Comparison of ENCODE assay signal across 38 mouse cellular contexts in the genomic region with DNA sequence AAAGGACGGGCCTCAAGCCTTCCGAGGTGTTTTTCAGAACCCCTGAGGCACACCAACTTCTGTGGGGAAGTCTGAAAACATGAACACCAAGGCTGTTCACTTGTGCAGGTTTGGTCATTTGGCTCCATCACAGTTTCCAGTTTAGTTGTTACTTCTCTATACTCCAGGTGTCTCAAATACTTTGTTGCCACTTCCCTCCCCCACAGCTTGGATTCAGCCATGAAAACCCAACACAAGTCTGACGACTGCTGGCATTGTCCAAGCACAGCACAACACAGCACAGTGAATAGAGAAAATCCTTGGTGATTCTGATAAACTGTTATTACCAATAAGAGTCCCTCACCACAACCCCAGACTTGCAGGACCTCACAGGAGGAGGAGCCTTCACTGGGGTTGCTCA. TPM values are rescaled to one million over a fixed set of nuclear protein-coding genes. Genes with fewer than 3 reads are reported as not detected.
"Had no signal": no experiment of that assay in that cellular context is flagged by ENCODE, and none has a peak within 500 bp of the region (broad histone marks: within the 10 kb centered on the region; RNA-seq: fewer than 3 reads in every experiment).

No protein-coding gene starts in this region.

- H3K9ac ChIP-seq: embryonic facial prominence, embryonic 12.5 days; embryonic facial prominence, embryonic 13.5 days; embryonic facial prominence, embryonic 15.5 days; forebrain, embryonic 12.5 days; forebrain, embryonic 13.5 days; forebrain, embryonic 15.5 days; forebrain, postnatal 0 days had no signal

- DNase-seq: cerebellum, adult 8-10 months; cerebellum, adult 9-10 months; cerebellum, adult 9-11 months; cerebellum, postnatal 10 days; cerebellum, postnatal 14 days; cerebellum, postnatal 36 days; embryo, embryonic 11 days; forebrain, postnatal 0 days; gastrocnemius, adult 2 months; gastrocnemius, postnatal 10 days; gastrocnemius, postnatal 14 days; gastrocnemius, postnatal 25 days; gastrocnemius, postnatal 36 days; heart, adult 11 months; heart, adult 18-20 months; heart, adult 2 months had no signal

- H3K4me2 ChIP-seq: embryonic facial prominence, embryonic 12.5 days; embryonic facial prominence, embryonic 13.5 days; embryonic facial prominence, embryonic 15.5 days; forebrain, embryonic 12.5 days; forebrain, embryonic 13.5 days; forebrain, embryonic 15.5 days had no signal

- H3K9me3 ChIP-seq: embryonic facial prominence, embryonic 10.5 days; embryonic facial prominence, embryonic 12.5 days; embryonic facial prominence, embryonic 13.5 days; embryonic facial prominence, embryonic 15.5 days; forebrain, embryonic 10.5 days; forebrain, embryonic 12.5 days; forebrain, embryonic 13.5 days; forebrain, embryonic 15.5 days had no signal

- H3K4me1 ChIP-seq: embryonic facial prominence, embryonic 10.5 days; embryonic facial prominence, embryonic 12.5 days; embryonic facial prominence, embryonic 13.5 days; embryonic facial prominence, embryonic 15.5 days; forebrain, embryonic 10.5 days; forebrain, embryonic 12.5 days; forebrain, embryonic 13.5 days; forebrain, embryonic 15.5 days had no signal

- H3K27ac ChIP-seq: embryonic facial prominence, embryonic 10.5 days; embryonic facial prominence, embryonic 12.5 days; embryonic facial prominence, embryonic 13.5 days; embryonic facial prominence, embryonic 15.5 days; forebrain, embryonic 10.5 days; forebrain, embryonic 12.5 days; forebrain, embryonic 13.5 days; forebrain, embryonic 15.5 days had no signal

- H3K27me3 ChIP-seq: embryonic facial prominence, embryonic 12.5 days; embryonic facial prominence, embryonic 13.5 days; embryonic facial prominence, embryonic 15.5 days; forebrain, embryonic 12.5 days; forebrain, embryonic 13.5 days; forebrain, embryonic 15.5 days had no signal

- H3K4me3 ChIP-seq: embryonic facial prominence, embryonic 10.5 days; embryonic facial prominence, embryonic 12.5 days; embryonic facial prominence, embryonic 13.5 days; embryonic facial prominence, embryonic 15.5 days; erythroblast, embryonic 14.5 days; forebrain, embryonic 10.5 days; forebrain, embryonic 12.5 days; forebrain, embryonic 13.5 days; forebrain, embryonic 15.5 days; gastrocnemius, adult 2 months; heart, adult 2 months had no signal

- ATAC-seq: forebrain, embryonic 13.5 days; forebrain, embryonic 14.5 days; forebrain, embryonic 15.5 days; forebrain, embryonic 16.5 days; forebrain, postnatal 0 days had no signal

- H3K36me3 ChIP-seq: embryonic facial prominence, embryonic 10.5 days; embryonic facial prominence, embryonic 12.5 days; embryonic facial prominence, embryonic 13.5 days; embryonic facial prominence, embryonic 15.5 days; forebrain, embryonic 10.5 days; forebrain, embryonic 12.5 days; forebrain, embryonic 15.5 days had no signal

RNA-seq across cellular contexts. Expression of gene Timm8a2, which starts 42.5 kb away (rescaled TPM):
- total RNA-seq: common myeloid progenitor, adult 5-6 weeks; forebrain, postnatal 0 days; gastrocnemius, adult 18-20 months; gastrocnemius, adult 2 months; gastrocnemius, adult 8-10 months; gastrocnemius, postnatal 10 days; gastrocnemius, postnatal 14 days; gastrocnemius, postnatal 25 days; gastrocnemius, postnatal 36 days; gastrocnemius, postnatal 4 days; granulocyte monocyte progenitor cell, adult 5-6 weeks; heart, adult 18-20 months; heart, adult 2 months; heart, adult 8-10 months had no signal
- polyA plus RNA-seq: embryonic facial prominence, embryonic 10.5 days; embryonic facial prominence, embryonic 11.5 days; embryonic facial prominence, embryonic 12.5 days; embryonic facial prominence, embryonic 13.5 days; embryonic facial prominence, embryonic 14.5 days; embryonic facial prominence, embryonic 15.5 days; erythroblast, embryonic 14.5 days; forebrain, embryonic 10.5 days; forebrain, embryonic 11.5 days; forebrain, embryonic 12.5 days; forebrain, embryonic 13.5 days; forebrain, embryonic 14.5 days; forebrain, embryonic 15.5 days; forebrain, embryonic 16.5 days; forebrain, postnatal 0 days; frontal cortex, adult 2 months; gonadal fat pad, adult 2 months; heart, adult 2 months had no signal
